ENCODE assay signal across 14 mouse cellular contexts in the genomic region with DNA sequence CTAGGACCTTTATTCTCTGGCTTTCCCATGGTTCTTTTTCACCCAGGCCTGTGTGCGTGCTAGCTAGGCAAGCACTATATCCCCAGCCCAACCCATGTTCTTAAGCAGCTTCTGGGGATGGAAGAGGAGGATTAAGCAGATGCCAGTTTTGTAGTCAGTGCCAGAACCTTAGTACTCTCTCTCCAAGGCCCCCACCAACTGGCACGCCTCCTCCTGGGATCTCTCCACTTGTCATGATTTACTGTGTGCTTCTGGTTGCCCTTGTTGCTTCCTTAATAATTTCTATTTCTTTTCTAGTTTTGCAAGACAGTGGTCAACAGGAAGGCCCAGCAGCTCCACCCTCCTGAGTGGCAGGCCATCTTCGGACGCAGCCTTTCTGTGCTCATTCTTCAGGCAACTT. TPM values are rescaled to one million over a fixed set of nuclear protein-coding genes. Genes with fewer than 3 reads are reported as not detected.
DNase-seq lines count a peak whose midpoint lies in the region; TF ChIP-seq lines count a peak whose summit lies in the region.
"Had no signal": no experiment of that assay in that cellular context is flagged by ENCODE, and none has a peak within 500 bp of the region (broad histone marks: within the 10 kb centered on the region; RNA-seq: fewer than 3 reads in every experiment).

No protein-coding gene starts in this region.

- H3K27me3 ChIP-seq in heart, embryonic 10.5 days (ENCODE audit: insufficient read depth, poor library complexity, severe bottlenecking), result no peaks in the 10 kb centered on the region
- H3K27me3 ChIP-seq: embryonic facial prominence, embryonic 12.5 days; hindbrain, embryonic 12.5 days; liver, embryonic 12.5 days had no signal

- H3K9me3 ChIP-seq in heart, embryonic 10.5 days, result no peaks in the 10 kb centered on the region
- H3K9me3 ChIP-seq: embryonic facial prominence, embryonic 12.5 days; forebrain, embryonic 10.5 days; hindbrain, embryonic 12.5 days; liver, embryonic 12.5 days had no signal

- intact Hi-C loops in heart, postnatal 14 days (cut with DNase I), result no loop called here
- intact Hi-C loops in left cerebral cortex, adult 2 months (cut with DNase I), result no loop called here

- 93% methylated on average over 4 of the region's 4 CpGs for WGBS in heart, embryonic 10.5 days

- DNase-seq in adrenal gland, adult (ENCODE audit: inconsistent age in 2 of 2, low spot score in 1 of 2), result peak; percentile 67 to 84
- DNase-seq in adrenal gland, postnatal 4 days (ENCODE audit: low spot score in 2 of 2), result no peak
- no peak for DNase-seq in heart, embryonic 10.5 days (ENCODE audit: low spot score)
- DNase-seq in heart, postnatal 14 days, result no peak
- no peak for DNase-seq in left cerebral cortex, adult 2 months (ENCODE audit: extremely low spot score in 1 of 2, low spot score in 2 of 2)
- DNase-seq in left cerebral cortex, adult 9 months (ENCODE audit: low spot score in 2 of 2), result no peak
- DNase-seq in retina, postnatal 7 days (ENCODE audit: low read depth, low spot score), result peak; percentile 31
- DNase-seq in thymus, postnatal 36 days, result no peak
- DNase-seq: cerebellum, postnatal 14 days; gastrocnemius, postnatal 25 days had no signal

- no peak overlapping the region for H3K4me3 ChIP-seq in heart, embryonic 10.5 days
- no peak overlapping the region for H3K4me3 ChIP-seq in left cerebral cortex, adult 2 months
- H3K4me3 ChIP-seq: embryonic facial prominence, embryonic 12.5 days; forebrain, embryonic 10.5 days; hindbrain, embryonic 12.5 days; liver, embryonic 12.5 days had no signal

- peaks cover 49% of the 10 kb centered on the region for H3K36me3 ChIP-seq in heart, embryonic 10.5 days

- H3K4me1 ChIP-seq in heart, embryonic 10.5 days, result peaks cover 39% of the 10 kb centered on the region

- no peak for TF ChIP-seq CTCF in left cerebral cortex, adult 2 months (IDR thresholded peaks at IDR 0.05)

- 0 out of 2 replicates have a peak overlapping the region, but pooled peaks have one; percentile 47 for H3K27ac ChIP-seq in heart, embryonic 10.5 days
- peak overlapping the region; percentile 65 for H3K27ac ChIP-seq in left cerebral cortex, adult 2 months
- H3K27ac ChIP-seq: embryonic facial prominence, embryonic 12.5 days; forebrain, embryonic 10.5 days; hindbrain, embryonic 12.5 days; liver, embryonic 12.5 days had no signal

RNA-seq across cellular contexts. Expression of gene Inpp5k, which starts 5.0 kb away (rescaled TPM):
- total RNA-seq in adrenal gland, postnatal 4 days (2021), result 10 to 100 TPM; 59.8 to 64.4 TPM
- 16.9 and 18.7 TPM in 2 replicates for polyA plus RNA-seq in heart, embryonic 10.5 days (2016; fragmentation: Nextera tagmentation; extraction: Ambion mirVana)
- 10 to 100 TPM; 32.7 to 32.8 TPM for total RNA-seq in heart, postnatal 14 days (2021)
- total RNA-seq in left cerebral cortex, adult 2 months (2021), result 10 to 100 TPM; 41.0 to 42.7 TPM

RNA-seq across cellular contexts. Expression of gene Myo1c, which starts 24.5 kb away (rescaled TPM):
- 100 to 1,000 TPM; 122 to 132 TPM for total RNA-seq in adrenal gland, postnatal 4 days (2021)
- 55.3 and 75.2 TPM in 2 replicates for polyA plus RNA-seq in heart, embryonic 10.5 days (2016; fragmentation: Nextera tagmentation; extraction: Ambion mirVana)
- 100 to 1,000 TPM; 136 to 143 TPM for total RNA-seq in heart, postnatal 14 days (2021)
- 10 to 100 TPM; 25.2 to 26.6 TPM for total RNA-seq in left cerebral cortex, adult 2 months (2021)

RNA-seq across cellular contexts. Expression of gene Pitpna, which starts 37.9 kb away (rescaled TPM):
- total RNA-seq in adrenal gland, postnatal 4 days (2021), result 100 to 1,000 TPM; 120 to 135 TPM
- polyA plus RNA-seq in heart, embryonic 10.5 days (2016; fragmentation: Nextera tagmentation; extraction: Ambion mirVana), result 56.1 and 80.1 TPM in 2 replicates
- total RNA-seq in heart, postnatal 14 days (2021), result 100 to 1,000 TPM; 124 to 130 TPM
- total RNA-seq in left cerebral cortex, adult 2 months (2021), result 100 to 1,000 TPM; 329 to 332 TPM

RNA-seq across cellular contexts. Expression of gene Crk, which starts 53.2 kb away (rescaled TPM):
- 100 to 1,000 TPM; 106 to 108 TPM for total RNA-seq in adrenal gland, postnatal 4 days (2021)
- polyA plus RNA-seq in heart, embryonic 10.5 days (2016; fragmentation: Nextera tagmentation; extraction: Ambion mirVana), result 110 and 113 TPM in 2 replicates
- total RNA-seq in heart, postnatal 14 days (2021), result 10 to 100 TPM; 91.1 to 94.4 TPM
- 100 to 1,000 TPM; 126 to 133 TPM for total RNA-seq in left cerebral cortex, adult 2 months (2021)

Comparison
In these comparisons a context has a peak if more than half of its experiments do, and no peak if none do; other contexts are left out.
1. DNase-seq: peak in adrenal gland, adult (2 of 2) and retina, postnatal 7 days (single experiment); none in adrenal gland, postnatal 4 days (0 of 2), heart, embryonic 10.5 days (single experiment), heart, postnatal 14 days (0 of 2), left cerebral cortex, adult 2 months (0 of 2), left cerebral cortex, adult 9 months (0 of 2) and thymus, postnatal 36 days (0 of 2).
2. RNA of gene Myo1c, which starts 24.5 kb away (total RNA-seq): 136 to 143 TPM in heart, postnatal 14 days and 122 to 132 TPM in adrenal gland, postnatal 4 days; 25.2 to 26.6 TPM in left cerebral cortex, adult 2 months; every median in the first group is over 4 times any median in the second.